Mouse (Mus musculus) liver, adult 2 months (tissue): ENCODE measurements at regions not wholly inside any gene's neighbourhood (a gene's known extent, or its start where the extent isn't known, plus 50 kb on each side); places are given as distances from the start of the nearest gene placed in this dataset.

Experiments used
- CTCF ChIP-seq: fragments of 200-500 bp; IDR thresholded peaks from 2 replicates; pipeline ENCODE4 v1.5.1; 2011; ENCODE audit warnings: low read depth, low read length, control low read depth
- POLR2A ChIP-seq: fragments of 200-500 bp; IDR thresholded peaks from 2 replicates; pipeline ENCODE4 v1.6.1; 2011; ENCODE audit warnings: low read length, control low read depth; ENCODE audit not compliant: insufficient read depth; ENCODE audit errors: extremely low read depth

DNA sequence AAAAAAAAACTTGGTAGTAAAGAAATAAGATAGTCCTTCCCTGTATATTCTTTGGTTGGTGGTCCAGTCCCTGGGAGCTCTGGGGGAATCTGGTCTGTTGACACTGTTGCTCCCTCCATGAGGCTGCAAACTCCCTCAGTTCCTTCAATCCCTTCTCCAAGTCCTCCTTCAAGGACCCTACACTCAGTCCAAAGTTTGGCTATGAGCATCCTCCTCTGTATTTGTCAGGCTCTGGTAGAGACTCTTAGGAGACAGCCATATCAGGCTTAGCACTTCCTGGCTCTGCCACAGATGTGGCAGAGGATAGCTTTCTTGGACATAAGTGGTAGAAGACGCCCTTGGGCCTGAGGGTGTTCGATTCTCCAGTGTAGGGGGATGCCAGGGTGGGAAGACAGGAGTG lies 1016.2 kb downstream of the Pcdh7 start:
- TF ChIP-seq POLR2A: no peak
- no peak for TF ChIP-seq CTCF
